ENCODE assay signal across 15 mouse cellular contexts in genomic region chr13:104039861-104040260, GRCm38 (mm10).
A peak's percentile ranks its signal among the peaks of the same experiment; 100 is the strongest.
DNase-seq lines count a peak whose midpoint lies in the region; ATAC-seq and TF ChIP-seq lines count a peak whose summit lies in the region.
"Had no signal": no experiment of that assay in that cellular context is flagged by ENCODE, and none has a peak within 500 bp of the region (broad histone marks: within the 10 kb centered on the region; RNA-seq: fewer than 3 reads in every experiment).

No protein-coding gene starts in this region.

- H3K27me3 ChIP-seq in forebrain, embryonic 14.5 days (replicated peaks; ENCODE audit: control insufficient read depth, insufficient read depth, low read length) = no peaks in the 10 kb centered on the region
- no peaks in the 10 kb centered on the region for H3K27me3 ChIP-seq in forebrain, embryonic 16.5 days (replicated peaks; ENCODE audit: control insufficient read depth, insufficient read depth, low read length)
- H3K27me3 ChIP-seq in limb, embryonic 15.5 days = no peaks in the 10 kb centered on the region
- no peaks in the 10 kb centered on the region for H3K27me3 ChIP-seq in limb, embryonic 10.5 days (ENCODE audit: low read depth, poor library complexity, severe bottlenecking)

- TF ChIP-seq POLR2A in brain, embryonic 14.5 days (IDR thresholded peaks at IDR 0.05; ENCODE audit: borderline replicate concordance, extremely low read depth, insufficient read depth, insufficient read length, poor library complexity, severe bottlenecking) = no peak

- H3K4me1 ChIP-seq in forebrain, embryonic 14.5 days (ENCODE audit: control insufficient read depth, insufficient read depth, low read length) = peaks cover 24% of the 10 kb centered on the region
- peaks cover 37% of the 10 kb centered on the region for H3K4me1 ChIP-seq in forebrain, embryonic 16.5 days (replicated peaks; ENCODE audit: control insufficient read depth, insufficient read depth, low read length)
- peaks cover 32% of the 10 kb centered on the region for H3K4me1 ChIP-seq in limb, embryonic 15.5 days
- peaks cover 4% of the 10 kb centered on the region; the same call in 1 of the 2 replicates for H3K4me1 ChIP-seq in limb, embryonic 10.5 days

- 40% methylated on average over 4 of the region's 4 CpGs for WGBS in forebrain, embryonic 14.5 days
- WGBS in forebrain, embryonic 16.5 days = 36% methylated on average over 4 of the region's 4 CpGs
- WGBS in limb, embryonic 15.5 days = 79% methylated on average over 4 of the region's 4 CpGs
- 94% methylated on average over 4 of the region's 4 CpGs for WGBS in limb, embryonic 10.5 days

- H3K4me2 ChIP-seq in forebrain, embryonic 14.5 days (ENCODE audit: low read length) = no peak overlapping the region
- H3K4me2 ChIP-seq in forebrain, embryonic 16.5 days (ENCODE audit: low read length) = no peak overlapping the region
- no peak overlapping the region for H3K4me2 ChIP-seq in limb, embryonic 15.5 days

- intact Hi-C loops in heart, postnatal 10 days (cut with DNase I) = loop anchor here (5.0 kb wide), 1 partner anchor 63 kb away; no protein-coding TSS in a partner anchor

- peak; percentile 22; the same call in 1 of the 2 replicates for ATAC-seq in forebrain, embryonic 14.5 days
- ATAC-seq in forebrain, embryonic 16.5 days = no peak
- no peak for ATAC-seq in limb, embryonic 15.5 days (ENCODE audit: insufficient number of reproducible peaks, low FRiP score, low TSS enrichment, low read depth)
- no peak for ATAC-seq in monocyte, adult 5-6 weeks (replicated peaks; ENCODE audit: insufficient number of reproducible peaks, low FRiP score, low TSS enrichment, poor library complexity, severe bottlenecking)

- H3K4me3 ChIP-seq in forebrain, embryonic 14.5 days (ENCODE audit: low read depth, low read length) = no peak overlapping the region
- no peak overlapping the region for H3K4me3 ChIP-seq in forebrain, embryonic 16.5 days (replicated peaks; ENCODE audit: low read length)
- no peak overlapping the region for H3K4me3 ChIP-seq in limb, embryonic 15.5 days
- H3K4me3 ChIP-seq in limb, embryonic 10.5 days = no peak overlapping the region
- H3K4me3 ChIP-seq: erythroblast, embryonic 14.5 days; myocyte had no signal

- no peak overlapping the region for H3K27ac ChIP-seq in forebrain, embryonic 14.5 days (ENCODE audit: low read depth, low read length)
- H3K27ac ChIP-seq in forebrain, embryonic 16.5 days (ENCODE audit: low read length) = no peak overlapping the region
- 0 out of 2 replicates have a peak overlapping the region, but pooled peaks have one; percentile 33 for H3K27ac ChIP-seq in limb, embryonic 15.5 days
- no peak overlapping the region for H3K27ac ChIP-seq in limb, embryonic 10.5 days

- peak; percentile 75 for DNase-seq in forebrain, embryonic 14.5 days (ENCODE audit: low spot score)
- DNase-seq in limb, embryonic 10.5 days (ENCODE audit: low spot score) = no peak
- peak; percentile 55 for DNase-seq in 3T3-L1 (ENCODE audit: low read depth, low spot score)
- peak; percentile 81 for DNase-seq in brain, embryonic 14.5 days (ENCODE audit: low read depth)
- DNase-seq in heart, postnatal 10 days = no peak
- DNase-seq: adrenal gland, postnatal 36 days; heart, adult 11 months; heart, postnatal 14 days; kidney, adult 9 months; thymus, postnatal 4 days had no signal

- no peaks in the 10 kb centered on the region for H3K9me3 ChIP-seq in forebrain, embryonic 14.5 days (replicated peaks; ENCODE audit: control insufficient read depth, low read length)
- H3K9me3 ChIP-seq in forebrain, embryonic 16.5 days (ENCODE audit: control insufficient read depth, low read length) = no peaks in the 10 kb centered on the region
- H3K9me3 ChIP-seq in limb, embryonic 15.5 days = no peaks in the 10 kb centered on the region
- no peaks in the 10 kb centered on the region for H3K9me3 ChIP-seq in limb, embryonic 10.5 days (replicated peaks)

- peaks cover 4% of the 10 kb centered on the region; the same call in 1 of the 2 replicates for H3K36me3 ChIP-seq in forebrain, embryonic 14.5 days (ENCODE audit: control insufficient read depth, insufficient read depth, low read length)
- no peaks in the 10 kb centered on the region for H3K36me3 ChIP-seq in forebrain, embryonic 16.5 days (ENCODE audit: control insufficient read depth, insufficient read depth)
- no peaks in the 10 kb centered on the region for H3K36me3 ChIP-seq in limb, embryonic 15.5 days
- peaks cover 16% of the 10 kb centered on the region for H3K36me3 ChIP-seq in limb, embryonic 10.5 days

- TF ChIP-seq CTCF in brain, embryonic 14.5 days (IDR thresholded peaks at IDR 0.05; ENCODE audit: borderline replicate concordance, extremely low read depth, insufficient read depth, insufficient read length) = no peak

- H3K9ac ChIP-seq in forebrain, embryonic 14.5 days (ENCODE audit: low read length) = no peak overlapping the region
- H3K9ac ChIP-seq in forebrain, embryonic 16.5 days (replicated peaks; ENCODE audit: low read depth, low read length) = no peak overlapping the region
- no peak overlapping the region for H3K9ac ChIP-seq in limb, embryonic 15.5 days

Comparison
In these comparisons a context has a peak if more than half of its experiments do, and no peak if none do; other contexts are left out.
1. DNase-seq: peak in forebrain, embryonic 14.5 days (single experiment), 3T3-L1 (single experiment) and brain, embryonic 14.5 days (single experiment); none in limb, embryonic 10.5 days (single experiment) and heart, postnatal 10 days (0 of 2).